Mouse (Mus musculus): Measurements from ENCODE around the gene Zfp319.

GRCm38 (mm10) chr8:95358550-95359411 is 27.0 kb upstream of the Zfp319 start:
- TF ChIP-seq CTCF (IDR thresholded peaks at IDR 0.05; ENCODE audit: extremely low read depth, insufficient read depth, insufficient read length, insufficient replicate concordance) = no peak
- no peak for TF ChIP-seq POLR2A (IDR thresholded peaks at IDR 0.05; ENCODE audit: low read depth, low read length)
